ENCODE assay signal across 8 mouse cellular contexts in the genomic region with DNA sequence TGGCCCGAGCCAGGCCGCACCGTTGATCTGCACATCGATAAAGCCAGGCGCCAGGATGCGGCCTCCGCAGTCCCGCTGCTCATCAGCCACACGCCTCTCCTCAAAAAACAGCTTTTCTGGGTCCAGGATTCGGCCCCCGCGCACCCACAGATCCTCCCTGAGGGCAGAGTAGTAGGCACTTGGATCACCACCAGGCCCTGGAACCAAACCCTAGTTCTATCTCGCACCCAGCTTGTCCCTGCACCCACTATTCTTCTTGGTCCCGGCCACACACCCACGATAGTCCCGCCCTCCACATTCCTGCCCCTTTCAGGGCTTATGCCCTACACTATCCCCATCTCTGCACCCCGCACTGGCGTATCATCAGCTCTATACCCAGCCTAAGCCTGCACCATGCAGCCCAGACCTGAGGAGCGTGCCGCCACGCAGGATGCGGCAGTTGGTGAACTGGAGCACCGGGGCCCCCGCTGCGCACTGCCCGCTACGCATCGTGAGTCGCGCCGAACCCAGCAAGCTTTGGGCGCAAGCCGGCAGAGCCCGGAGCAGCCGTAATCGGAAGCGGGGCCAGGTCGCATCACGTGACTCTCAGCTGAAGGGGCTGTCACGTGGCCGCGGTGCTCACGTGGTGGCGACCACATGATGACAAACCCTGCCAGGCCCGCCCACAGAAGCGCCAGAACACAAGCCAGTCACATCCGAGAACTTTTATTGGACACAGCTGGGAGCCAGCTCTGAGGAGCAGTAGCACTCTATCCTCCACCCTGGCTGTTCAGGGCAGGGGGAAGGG. TPM values are rescaled to one million over a fixed set of nuclear protein-coding genes. Genes with fewer than 3 reads are reported as not detected.
DNase-seq lines count a peak whose midpoint lies in the region; ATAC-seq and TF ChIP-seq lines count a peak whose summit lies in the region.

A gene (minus strand): TSS at position 591 of the 787 bp plus-strand sequence.

- peak; percentile 64 for ATAC-seq in common myeloid progenitor, adult 5-6 weeks (replicated peaks; ENCODE audit: low read depth, poor library complexity, severe bottlenecking)
- ATAC-seq in hindbrain, postnatal 0 days, result peak; percentile 93
- peak; percentile 69 for ATAC-seq in megakaryocyte, adult 5-6 weeks (ENCODE audit: poor library complexity, severe bottlenecking)

- peak within 1 kb of the TSS; percentile 88 for H3K27ac ChIP-seq in gastrocnemius, adult 2 months
- peak within 1 kb of the TSS; percentile 83 for H3K27ac ChIP-seq in hindbrain, postnatal 0 days
- peak within 1 kb of the TSS; percentile 95 for H3K27ac ChIP-seq in left cerebral cortex, adult 2 months

- H3K4me2 ChIP-seq in hindbrain, postnatal 0 days (ENCODE audit: low read depth, low read length), result peak within 1 kb of the TSS; percentile 87

- peak within 1 kb of the TSS; percentile 56 for H3K9ac ChIP-seq in hindbrain, postnatal 0 days (replicated peaks; ENCODE audit: low read length)

- TF ChIP-seq CTCF in gastrocnemius, adult 2 months (IDR thresholded peaks at IDR 0.05), result no peak
- TF ChIP-seq CTCF in hindbrain, postnatal 0 days (IDR thresholded peaks at IDR 0.05; ENCODE audit: low read depth), result no peak
- no peak for TF ChIP-seq CTCF in left cerebral cortex, adult 2 months (IDR thresholded peaks at IDR 0.05)

- H3K9me3 ChIP-seq in hindbrain, postnatal 0 days (ENCODE audit: low read length), result no peaks in the 10 kb centered on the region

- intact Hi-C loops in gastrocnemius, adult 2 months (cut with DNase I), result no loop called here
- intact Hi-C loops in left cerebral cortex, adult 2 months (cut with DNase I), result no loop called here

- peak within 1 kb of the TSS; percentile 95 for H3K4me3 ChIP-seq in gastrocnemius, adult 2 months
- H3K4me3 ChIP-seq in hindbrain, postnatal 0 days (ENCODE audit: low read length), result peak within 1 kb of the TSS; percentile 63
- peak within 1 kb of the TSS; percentile 81 for H3K4me3 ChIP-seq in left cerebral cortex, adult 2 months

- peaks cover 14% of the 10 kb centered on the region for H3K4me1 ChIP-seq in hindbrain, postnatal 0 days (ENCODE audit: insufficient read depth, low read length)

- DNase-seq in ZHBTc4 (ENCODE audit: low read depth, low spot score), result peak; percentile 99
- DNase-seq in gastrocnemius, adult 2 months, result peak; percentile 98
- peak; percentile 97 for DNase-seq in hindbrain, postnatal 0 days (ENCODE audit: low spot score)
- peak; percentile 97 for DNase-seq in left cerebral cortex, adult 2 months (ENCODE audit: extremely low spot score in 1 of 2, low spot score in 2 of 2)
- peak; percentile 98 to 99 for DNase-seq in right cerebral cortex, adult 2 months (ENCODE audit: low spot score in 2 of 2)
- peak; percentile 97 for DNase-seq in urinary bladder, postnatal 14 days (ENCODE audit: low spot score)

- under 1% methylated on average over 47 of the region's 47 CpGs for WGBS in hindbrain, postnatal 0 days

- peaks cover 3% of the 10 kb centered on the region; the same call in 1 of the 2 replicates for H3K36me3 ChIP-seq in hindbrain, postnatal 0 days (ENCODE audit: insufficient read depth, low read length)

- H3K27me3 ChIP-seq in hindbrain, postnatal 0 days (ENCODE audit: insufficient read depth, low read length), result no peaks in the 10 kb centered on the region

RNA-seq across cellular contexts. Expression of the gene that starts here (rescaled TPM):
- 22.5 and 23.0 TPM in 2 replicates for total RNA-seq in common myeloid progenitor, adult 5-6 weeks (2017)
- 1 to 10 TPM; 8.4 to 8.8 TPM for total RNA-seq in gastrocnemius, adult 2 months (2021)
- total RNA-seq in hindbrain, postnatal 0 days (2014; rRNA removed), result 42.0 and 53.0 TPM in 2 replicates
- 38.4 and 40.0 TPM in 2 replicates for polyA plus RNA-seq in hindbrain, postnatal 0 days (2015; fragmentation: Nextera tagmentation; extraction: Ambion mirVana)
- 10 to 100 TPM; 29.2 to 32.0 TPM for total RNA-seq in left cerebral cortex, adult 2 months (2021)
- total RNA-seq in megakaryocyte, adult 5-6 weeks (2015), result 28.8 and 36.3 TPM in 2 replicates
- 44.4 and 68.1 TPM in 2 replicates for total RNA-seq in megakaryocyte, adult 5-6 weeks (2017)

Comparison
In these comparisons a context has a peak if more than half of its experiments do, and no peak if none do; other contexts are left out.
1. Peak in every context shown above with its lines: DNase-seq, ATAC-seq, H3K4me3 ChIP-seq and H3K27ac ChIP-seq.